Mouse (Mus musculus) forebrain, embryonic 14.5 days (tissue): ENCODE measurements around the gene Polh. TPM values are rescaled to one million over a fixed set of nuclear protein-coding genes. Genes with fewer than 3 reads are reported as not detected.
A peak's percentile ranks its signal among the peaks of the same experiment; 100 is the strongest.

Experiments
- ATAC-seq: fragments of 200-750 bp; cut with Nextera tagmentation; 2 replicates; pipeline ENCODE4 v1.8.0; 2017; ENCODE audit warnings: mild to moderate bottlenecking, moderate library complexity
- DNase-seq: peaks from one replicate; pipeline ENCODE4 v3.0.0-alpha.2; 2015; ENCODE audit warnings: low spot score
- H3K27ac ChIP-seq: fragments of 300-500 bp; sonication (generic); 2 replicates; pipeline ENCODE4 v1.5.1; 2014; ENCODE audit warnings: low read depth, mild to moderate bottlenecking, control low read depth, low read length, moderate library complexity
- H3K27me3 ChIP-seq: fragments of 300-500 bp; sonication (generic); replicated peaks from 2 replicates; pipeline ENCODE4 v1.6.1; 2014; ENCODE audit warnings: low read length, control low read depth, mixed read lengths; ENCODE audit not compliant: control insufficient read depth, insufficient read depth
- H3K36me3 ChIP-seq: fragments of 300-500 bp; sonication (generic); 2 replicates; pipeline ENCODE4 v1.6.1; 2014; ENCODE audit warnings: low read length, control low read depth; ENCODE audit not compliant: control insufficient read depth, insufficient read depth
- H3K4me1 ChIP-seq: fragments of 300-500 bp; sonication (generic); 2 replicates; pipeline ENCODE4 v1.6.1; 2014; ENCODE audit warnings: antibody characterized with exemption, low read length, control low read depth; ENCODE audit not compliant: control insufficient read depth, insufficient read depth
- H3K4me2 ChIP-seq: fragments of 300-500 bp; sonication (generic); 2 replicates; pipeline ENCODE4 v1.6.1; 2014; ENCODE audit warnings: mild to moderate bottlenecking, control low read depth, low read length
- H3K4me3 ChIP-seq: fragments of 300-500 bp; sonication (generic); 2 replicates; pipeline ENCODE4 v1.5.1; 2014; ENCODE audit warnings: low read depth, low read length, control low read depth
- H3K9ac ChIP-seq: fragments of 300-500 bp; sonication (generic); 2 replicates; pipeline ENCODE4 v1.6.1; 2014; ENCODE audit warnings: mild to moderate bottlenecking, low read length, control low read depth, moderate library complexity
- H3K9me3 ChIP-seq: fragments of 300-500 bp; sonication (generic); replicated peaks from 2 replicates; pipeline ENCODE4 v1.6.1; 2016; ENCODE audit warnings: low read length, control low read depth, mixed read lengths; ENCODE audit not compliant: control insufficient read depth
- WGBS: fragments of 180-500 bp; shearing (Covaris S2); extraction: QIAGEN DNeasy Blood & Tissue Kit; methylation state at CpG from one replicate; pipeline ENCODE4 v1.1.7; 2014; 5-methylcytosine and 5-hydroxymethylcytosine counted together
- polyA plus RNA-seq: library from polyadenylated mRNA; unstranded; fragments of >200 nt; fragmentation: Nextera tagmentation; extraction: Ambion mirVana; gene quantifications from 2 replicates; pipeline ENCODE4 v1.2.1, GENCODE M21; 2014

The Polh gene
- polyA plus RNA-seq, 1 experiment from 2014 or later: 4.5 TPM

- H3K9ac ChIP-seq: no peak overlapping the region
- H3K4me1 ChIP-seq: peaks cover 14% of the 10 kb centered on the region
- no peaks in the 10 kb centered on the region for H3K36me3 ChIP-seq
- H3K9me3 ChIP-seq: no peaks in the 10 kb centered on the region
- H3K27me3 ChIP-seq: no peaks in the 10 kb centered on the region
- ATAC-seq (no peak), DNase-seq (no peak)
- H3K27ac ChIP-seq: no peak overlapping the region
- H3K4me2 ChIP-seq: no peak overlapping the region
- WGBS: 80% methylated on average over 8 of the region's 8 CpGs
- H3K4me3 ChIP-seq: no peak overlapping the region
Measured at GRCm38 (mm10) chr17:46157131-46157530, 45.3 kb downstream of the Polh start.

- WGBS: 89% methylated on average over 5 of the region's 5 CpGs
- ATAC-seq: no peak
- no peak overlapping the region for H3K27ac ChIP-seq
Measured at GRCm38 (mm10) chr17:46156680-46157079, 45.8 kb downstream of the Polh start.

GRCm38 (mm10) chr17:46154336-46154735 lies 48.1 kb downstream of the Polh start:
- Histone ChIP-seq H3K9me3 (no peaks in the 10 kb centered on the region), H3K36me3 (no peaks in the 10 kb centered on the region), H3K9ac (no peak overlapping the region), H3K4me2 (no peak overlapping the region), H3K4me3 (no peak overlapping the region), H3K27ac (no peak overlapping the region), H3K27me3 (no peaks in the 10 kb centered on the region), H3K4me1 (peaks cover 6% of the 10 kb centered on the region; the same call in 1 of the 2 replicates)
- DNase-seq: no peak
- 92% methylated on average over 3 of the region's 3 CpGs for WGBS
- ATAC-seq: no peak

More at GRCm38 (mm10) chr17:46156680-46157079, 45.8 kb downstream of the Polh start:
- Histone ChIP-seq H3K9ac (no peak overlapping the region), H3K27me3 (no peaks in the 10 kb centered on the region), H3K4me1 (peaks cover 10% of the 10 kb centered on the region), H3K36me3 (no peaks in the 10 kb centered on the region), H3K4me3 (no peak overlapping the region), H3K4me2 (no peak overlapping the region), H3K9me3 (no peaks in the 10 kb centered on the region)
- no peak for DNase-seq

GRCm38 (mm10) chr17:46152847-46153782 lies 49.3 kb downstream of the Polh start, which contains the start of gene Mad2l1bp:
Mad2l1bp (minus strand) TSS chr17:46153553.
- H3K9ac ChIP-seq: peak within 1 kb of the TSS; percentile 67
- H3K4me1 ChIP-seq: peaks cover 6% of the 10 kb centered on the region; the same call in 1 of the 2 replicates
- H3K27ac ChIP-seq: no peak within 1 kb of the TSS
- no peaks in the 10 kb centered on the region for H3K27me3 ChIP-seq
- ATAC-seq: peak; percentile 95
- DNase-seq: peak; percentile 97
- H3K36me3 ChIP-seq: peaks cover 12% of the 10 kb centered on the region
- 9% methylated on average over 33 of the region's 33 CpGs for WGBS
- H3K9me3 ChIP-seq: no peaks in the 10 kb centered on the region
- peak within 1 kb of the TSS; percentile 96 for H3K4me2 ChIP-seq
- peak within 1 kb of the TSS; percentile 61 for H3K4me3 ChIP-seq

- Histone ChIP-seq H3K27ac (no peak within 1 kb of the TSS), H3K4me1 (peaks cover 9% of the 10 kb centered on the region; the same call in 1 of the 2 replicates), H3K36me3 (peaks cover 28% of the 10 kb centered on the region), H3K4me2 (peak within 1 kb of the TSS; percentile 74), H3K9ac (peak within 1 kb of the TSS; percentile 72), H3K27me3 (no peaks in the 10 kb centered on the region), H3K9me3 (no peaks in the 10 kb centered on the region), H3K4me3 (peak within 1 kb of the TSS; percentile 45)
- ATAC-seq (peak; percentile 98), DNase-seq (peak; percentile 88)
- whole genome bisulfite sequencing: 6% methylated on average over 37 of the region's 37 CpGs
Measured at GRCm38 (mm10) chr17:46143578-46144423, 58.6 kb downstream of the Polh start, which contains the start of gene Rsph9. Rsph9 (minus strand) TSS chr17:46144216.

GRCm38 (mm10) chr17:46139872-46140271 lies 62.6 kb downstream of the Polh start:
- no peaks in the 10 kb centered on the region for H3K36me3 ChIP-seq
- H3K4me1 ChIP-seq: peaks cover 9% of the 10 kb centered on the region; the same call in 1 of the 2 replicates
- H3K9ac ChIP-seq: no peak overlapping the region
- no peak for ATAC-seq
- H3K27ac ChIP-seq: no peak overlapping the region
- no peaks in the 10 kb centered on the region for H3K9me3 ChIP-seq
- 97% methylated on average over 3 of the region's 3 CpGs for WGBS
- H3K27me3 ChIP-seq: no peaks in the 10 kb centered on the region
- H3K4me3 ChIP-seq: no peak overlapping the region
- no peak for DNase-seq
- H3K4me2 ChIP-seq: no peak overlapping the region

- ATAC-seq (no peak), DNase-seq (no peak)
- Histone ChIP-seq H3K4me3 (no peak overlapping the region), H3K9ac (no peak overlapping the region), H3K4me1 (peaks cover 5% of the 10 kb centered on the region; the same call in 1 of the 2 replicates), H3K36me3 (no peaks in the 10 kb centered on the region), H3K9me3 (no peaks in the 10 kb centered on the region), H3K4me2 (no peak overlapping the region), H3K27ac (no peak overlapping the region), H3K27me3 (no peaks in the 10 kb centered on the region)
- 86% methylated on average over 8 of the region's 8 CpGs for WGBS
Measured at GRCm38 (mm10) chr17:46138563-46139236, 63.7 kb downstream of the Polh start.

GRCm38 (mm10) chr17:46132862-46133261 lies 69.6 kb downstream of the Polh start:
- Histone ChIP-seq H3K9me3 (no peaks in the 10 kb centered on the region), H3K4me1 (no peaks in the 10 kb centered on the region), H3K27ac (no peak overlapping the region), H3K36me3 (peaks cover 19% of the 10 kb centered on the region), H3K9ac (no peak overlapping the region), H3K4me2 (no peak overlapping the region), H3K27me3 (no peaks in the 10 kb centered on the region), H3K4me3 (no peak overlapping the region)
- ATAC-seq: no peak
- WGBS: 63% methylated on average over 8 of the region's 8 CpGs
- DNase-seq: peak; percentile 13
